8 mouse cellular contexts compared by ENCODE assay signal in the genomic region with DNA sequence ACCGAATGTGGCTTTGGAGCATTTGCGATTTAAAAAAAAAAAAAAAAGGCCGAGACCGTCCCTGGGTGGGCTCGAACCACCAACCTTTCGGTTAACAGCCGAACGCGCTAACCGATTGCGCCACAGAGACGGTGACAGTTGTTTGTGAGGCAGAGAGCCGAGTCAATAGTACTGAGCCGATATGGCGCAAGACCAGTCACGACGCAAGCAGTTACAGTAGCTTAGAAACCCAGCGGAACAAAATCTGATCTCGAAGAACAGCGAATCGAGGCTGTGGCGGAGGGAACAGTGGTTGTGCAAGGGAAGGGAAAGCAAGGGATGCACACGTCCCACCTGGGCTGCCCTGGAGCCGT. TPM values are rescaled to one million over a fixed set of nuclear protein-coding genes. Genes with fewer than 3 reads are reported as not detected.
A peak's percentile ranks its signal among the peaks of the same experiment; 100 is the strongest.
DNase-seq lines count a peak whose midpoint lies in the region; ATAC-seq and TF ChIP-seq lines count a peak whose summit lies in the region.

No protein-coding gene starts in this region.

- H3K36me3 ChIP-seq in heart, embryonic 15.5 days = peaks cover 23% of the 10 kb centered on the region
- H3K36me3 ChIP-seq in liver, embryonic 16.5 days (ENCODE audit: control insufficient read depth, insufficient read depth) = peaks cover 7% of the 10 kb centered on the region
- peaks cover 19% of the 10 kb centered on the region for H3K36me3 ChIP-seq in neural tube, embryonic 12.5 days
- peaks cover 3% of the 10 kb centered on the region for H3K36me3 ChIP-seq in stomach, postnatal 0 days (ENCODE audit: control insufficient read depth, insufficient read depth, low read length)

- peak overlapping the region; percentile 100 for H3K27ac ChIP-seq in heart, embryonic 15.5 days
- peak overlapping the region; percentile 67 for H3K27ac ChIP-seq in liver, embryonic 16.5 days (ENCODE audit: low read length)
- no peak overlapping the region for H3K27ac ChIP-seq in neural tube, embryonic 12.5 days
- peak overlapping the region; percentile 90 for H3K27ac ChIP-seq in stomach, postnatal 0 days (replicated peaks)

- no peaks in the 10 kb centered on the region for H3K27me3 ChIP-seq in heart, embryonic 15.5 days
- peaks cover 46% of the 10 kb centered on the region for H3K27me3 ChIP-seq in liver, embryonic 16.5 days (ENCODE audit: control insufficient read depth, insufficient read depth, low read depth, low read length)
- no peaks in the 10 kb centered on the region for H3K27me3 ChIP-seq in neural tube, embryonic 12.5 days (replicated peaks)
- H3K27me3 ChIP-seq in stomach, postnatal 0 days (ENCODE audit: control insufficient read depth, insufficient read depth, low read length) = no peaks in the 10 kb centered on the region

- TF ChIP-seq CTCF in brain, embryonic 14.5 days (IDR thresholded peaks at IDR 0.05; ENCODE audit: borderline replicate concordance, extremely low read depth, insufficient read depth, insufficient read length) = no peak
- TF ChIP-seq CTCF in stomach, postnatal 0 days (IDR thresholded peaks at IDR 0.05; ENCODE audit: low read depth) = no peak

- no peak for TF ChIP-seq EP300 in stomach, postnatal 0 days (optimal IDR thresholded peaks at IDR 0.05)

- H3K4me3 ChIP-seq in heart, embryonic 15.5 days = peak overlapping the region; percentile 86
- peak overlapping the region; percentile 87 for H3K4me3 ChIP-seq in liver, embryonic 16.5 days (ENCODE audit: low read depth, low read length)
- H3K4me3 ChIP-seq in neural tube, embryonic 12.5 days = peak overlapping the region; percentile 83
- peak overlapping the region; percentile 85 for H3K4me3 ChIP-seq in stomach, postnatal 0 days (ENCODE audit: low read depth, low read length)

- WGBS in heart, embryonic 15.5 days = under 1% methylated on average over 24 of the region's 24 CpGs
- 0% methylated on average over 24 of the region's 24 CpGs for WGBS in liver, embryonic 16.5 days (ENCODE audit: insufficient replicate concordance)
- under 1% methylated on average over 24 of the region's 24 CpGs for WGBS in neural tube, embryonic 12.5 days
- WGBS in stomach, postnatal 0 days = under 1% methylated on average over 24 of the region's 24 CpGs

- DNase-seq in CD4-positive, CD25-positive, alpha-beta regulatory T cell, adult 2 months (ENCODE audit: low read depth, low spot score) = peak; percentile 94
- peak; percentile 95 for DNase-seq in brain, embryonic 14.5 days (ENCODE audit: low read depth)
- DNase-seq in kidney, postnatal 25 days = peak; percentile 89
- peak; percentile 89 for DNase-seq in stomach, postnatal 0 days (ENCODE audit: low spot score)

- H3K9ac ChIP-seq in heart, embryonic 15.5 days = peak overlapping the region; percentile 71
- H3K9ac ChIP-seq in liver, embryonic 16.5 days (ENCODE audit: low read depth, low read length) = peak overlapping the region; percentile 43
- peak overlapping the region; percentile 53 for H3K9ac ChIP-seq in neural tube, embryonic 12.5 days
- peak overlapping the region; percentile 72 for H3K9ac ChIP-seq in stomach, postnatal 0 days (ENCODE audit: low read length)

- H3K4me2 ChIP-seq in heart, embryonic 15.5 days = peak overlapping the region; percentile 98
- peak overlapping the region; percentile 70 for H3K4me2 ChIP-seq in liver, embryonic 16.5 days (ENCODE audit: low read depth, low read length)
- H3K4me2 ChIP-seq in neural tube, embryonic 12.5 days (replicated peaks) = peak overlapping the region; percentile 81
- H3K4me2 ChIP-seq in stomach, postnatal 0 days (replicated peaks; ENCODE audit: low read depth) = peak overlapping the region; percentile 79

- no peaks in the 10 kb centered on the region for H3K9me3 ChIP-seq in heart, embryonic 15.5 days (replicated peaks)
- no peaks in the 10 kb centered on the region for H3K9me3 ChIP-seq in liver, embryonic 16.5 days (replicated peaks; ENCODE audit: control insufficient read depth, low read length)
- H3K9me3 ChIP-seq in neural tube, embryonic 12.5 days = no peaks in the 10 kb centered on the region
- no peaks in the 10 kb centered on the region for H3K9me3 ChIP-seq in stomach, postnatal 0 days (ENCODE audit: control insufficient read depth, low read length)

- no peak for TF ChIP-seq POLR2A in brain, embryonic 14.5 days (IDR thresholded peaks at IDR 0.05; ENCODE audit: borderline replicate concordance, extremely low read depth, insufficient read depth, insufficient read length, poor library complexity, severe bottlenecking)

- peaks cover 37% of the 10 kb centered on the region for H3K4me1 ChIP-seq in heart, embryonic 15.5 days (replicated peaks)
- H3K4me1 ChIP-seq in liver, embryonic 16.5 days (ENCODE audit: control insufficient read depth, low read depth, low read length) = peaks cover 17% of the 10 kb centered on the region
- peaks cover 37% of the 10 kb centered on the region for H3K4me1 ChIP-seq in neural tube, embryonic 12.5 days
- no peaks in the 10 kb centered on the region; the same call in 1 of the 2 replicates for H3K4me1 ChIP-seq in stomach, postnatal 0 days (replicated peaks; ENCODE audit: control insufficient read depth, insufficient read depth)

- ATAC-seq in erythroid progenitor cell, adult 5-6 weeks (replicated peaks; ENCODE audit: low FRiP score, poor library complexity, severe bottlenecking) = 0 out of 2 replicates have a peak, but pooled peaks have one; percentile 16
- no peak for ATAC-seq in heart, embryonic 15.5 days (replicated peaks; ENCODE audit: insufficient number of reproducible peaks, insufficient read depth, low FRiP score, low read depth)
- peak; percentile 4; the same call in 1 of the 2 replicates for ATAC-seq in liver, embryonic 16.5 days (ENCODE audit: low read depth)
- ATAC-seq in neural tube, embryonic 12.5 days (ENCODE audit: low FRiP score, low read depth) = 0 out of 2 replicates have a peak, but pooled peaks have one; percentile 3
- ATAC-seq in stomach, postnatal 0 days (ENCODE audit: low FRiP score, low TSS enrichment) = peak; percentile 10

RNA-seq across cellular contexts. Expression of a gene that starts 0.8 kb away (rescaled TPM):
- 356 and 525 TPM in 2 replicates for polyA plus RNA-seq in brain, embryonic 14.5 days (2012; rRNA removed)
- total RNA-seq in erythroid progenitor cell, adult 5-6 weeks (2015; ENCODE audit: low replicate concordance) = 20.5 and 50.7 TPM in 2 replicates
- 7.9 and 45.8 TPM in 2 replicates for total RNA-seq in erythroid progenitor cell, adult 5-6 weeks (2017; ENCODE audit: low replicate concordance)
- polyA plus RNA-seq in heart, embryonic 15.5 days (2015; fragmentation: Nextera tagmentation; extraction: Ambion mirVana) = 337 and 364 TPM in 2 replicates
- polyA plus RNA-seq in liver, embryonic 16.5 days (2015; fragmentation: Nextera tagmentation; extraction: Ambion mirVana) = 200 and 219 TPM in 2 replicates
- polyA plus RNA-seq in neural tube, embryonic 12.5 days (2016; fragmentation: Nextera tagmentation; extraction: Ambion mirVana) = 453 and 497 TPM in 2 replicates
- polyA plus RNA-seq in stomach, postnatal 0 days (2015; fragmentation: Nextera tagmentation; extraction: Ambion mirVana) = 405 and 438 TPM in 2 replicates

RNA-seq across cellular contexts. Expression of a gene that starts 2.1 kb away (rescaled TPM):
- polyA plus RNA-seq in brain, embryonic 14.5 days (2012; rRNA removed) = 175 and 188 TPM in 2 replicates
- total RNA-seq in erythroid progenitor cell, adult 5-6 weeks (2015; ENCODE audit: low replicate concordance) = 5.9 TPM in 1 of 2 replicates, not detected in the other
- 2.1 TPM in 1 of 2 replicates, not detected in the other for total RNA-seq in erythroid progenitor cell, adult 5-6 weeks (2017; ENCODE audit: low replicate concordance)
- polyA plus RNA-seq in heart, embryonic 15.5 days (2015; fragmentation: Nextera tagmentation; extraction: Ambion mirVana) = 10.9 and 11.5 TPM in 2 replicates
- 1.6 and 2.1 TPM in 2 replicates for polyA plus RNA-seq in liver, embryonic 16.5 days (2015; fragmentation: Nextera tagmentation; extraction: Ambion mirVana)
- 19.9 and 21.1 TPM in 2 replicates for polyA plus RNA-seq in neural tube, embryonic 12.5 days (2016; fragmentation: Nextera tagmentation; extraction: Ambion mirVana)
- polyA plus RNA-seq in stomach, postnatal 0 days (2015; fragmentation: Nextera tagmentation; extraction: Ambion mirVana) = 5.9 and 6.6 TPM in 2 replicates

RNA-seq across cellular contexts. Expression of a gene that starts 16.7 kb away (rescaled TPM):
- 13.1 and 13.5 TPM in 2 replicates for polyA plus RNA-seq in brain, embryonic 14.5 days (2012; rRNA removed)
- 6.3 TPM in 1 of 2 replicates, not detected in the other for total RNA-seq in erythroid progenitor cell, adult 5-6 weeks (2015; ENCODE audit: low replicate concordance)
- total RNA-seq in erythroid progenitor cell, adult 5-6 weeks (2017; ENCODE audit: low replicate concordance) = not detected in 2 replicates
- 60.7 and 69.4 TPM in 2 replicates for polyA plus RNA-seq in heart, embryonic 15.5 days (2015; fragmentation: Nextera tagmentation; extraction: Ambion mirVana)
- polyA plus RNA-seq in liver, embryonic 16.5 days (2015; fragmentation: Nextera tagmentation; extraction: Ambion mirVana) = 16.5 and 19.8 TPM in 2 replicates
- 17.8 and 25.6 TPM in 2 replicates for polyA plus RNA-seq in neural tube, embryonic 12.5 days (2016; fragmentation: Nextera tagmentation; extraction: Ambion mirVana)
- 44.2 TPM in 2 replicates for polyA plus RNA-seq in stomach, postnatal 0 days (2015; fragmentation: Nextera tagmentation; extraction: Ambion mirVana)

RNA-seq across cellular contexts. Expression of a gene that starts 39.2 kb away (rescaled TPM):
- polyA plus RNA-seq in brain, embryonic 14.5 days (2012; rRNA removed) = 40.8 and 49.6 TPM in 2 replicates
- 2.1 and 9.7 TPM in 2 replicates for total RNA-seq in erythroid progenitor cell, adult 5-6 weeks (2015; ENCODE audit: low replicate concordance)
- total RNA-seq in erythroid progenitor cell, adult 5-6 weeks (2017; ENCODE audit: low replicate concordance) = 1.3 and 3.9 TPM in 2 replicates
- 2.2 and 2.3 TPM in 2 replicates for polyA plus RNA-seq in heart, embryonic 15.5 days (2015; fragmentation: Nextera tagmentation; extraction: Ambion mirVana)
- polyA plus RNA-seq in liver, embryonic 16.5 days (2015; fragmentation: Nextera tagmentation; extraction: Ambion mirVana) = 0.16 and 0.21 TPM in 2 replicates
- polyA plus RNA-seq in neural tube, embryonic 12.5 days (2016; fragmentation: Nextera tagmentation; extraction: Ambion mirVana) = 3.0 and 4.0 TPM in 2 replicates
- polyA plus RNA-seq in stomach, postnatal 0 days (2015; fragmentation: Nextera tagmentation; extraction: Ambion mirVana) = 1.1 TPM in 2 replicates

RNA-seq across cellular contexts. Expression of a gene that starts 42.1 kb away (rescaled TPM):
- 68.5 and 92.5 TPM in 2 replicates for polyA plus RNA-seq in brain, embryonic 14.5 days (2012; rRNA removed)
- total RNA-seq in erythroid progenitor cell, adult 5-6 weeks (2015; ENCODE audit: low replicate concordance) = 2.9 and 4.0 TPM in 2 replicates
- 2.1 and 12.6 TPM in 2 replicates for total RNA-seq in erythroid progenitor cell, adult 5-6 weeks (2017; ENCODE audit: low replicate concordance)
- 0.82 and 0.95 TPM in 2 replicates for polyA plus RNA-seq in heart, embryonic 15.5 days (2015; fragmentation: Nextera tagmentation; extraction: Ambion mirVana)
- polyA plus RNA-seq in liver, embryonic 16.5 days (2015; fragmentation: Nextera tagmentation; extraction: Ambion mirVana) = 0.35 and 0.65 TPM in 2 replicates
- 3.2 and 3.7 TPM in 2 replicates for polyA plus RNA-seq in neural tube, embryonic 12.5 days (2016; fragmentation: Nextera tagmentation; extraction: Ambion mirVana)
- polyA plus RNA-seq in stomach, postnatal 0 days (2015; fragmentation: Nextera tagmentation; extraction: Ambion mirVana) = 0.73 and 0.75 TPM in 2 replicates
